Mouse (Mus musculus) heart, postnatal 10 days (tissue): ENCODE measurements at regions not wholly inside any gene's neighbourhood (a gene's known extent, or its start where the extent isn't known, plus 50 kb on each side); places are given as distances from the start of the nearest gene placed in this dataset.

Source experiments
- DNase-seq, 2 experiments: peaks; one replicate each; pipeline ENCODE4 v3.0.0; 2021
- intact Hi-C: fragments of 180-260 bp; cut with DNase I; formaldehyde crosslinking; loops from one replicate; pipeline ENCODE4 v1.15.1; 2025

- intact Hi-C loops: no loop called here
- DNase-seq: no peak
Observed at GRCm38 (mm10) chr16:9304079-9304478, 474.2 kb downstream of the 1810013L24Rik start.

- intact Hi-C loops: no loop called here
- DNase-seq: no peak
Observed at GRCm38 (mm10) chr16:9310744-9311143, 480.8 kb downstream of the 1810013L24Rik start.

DNA sequence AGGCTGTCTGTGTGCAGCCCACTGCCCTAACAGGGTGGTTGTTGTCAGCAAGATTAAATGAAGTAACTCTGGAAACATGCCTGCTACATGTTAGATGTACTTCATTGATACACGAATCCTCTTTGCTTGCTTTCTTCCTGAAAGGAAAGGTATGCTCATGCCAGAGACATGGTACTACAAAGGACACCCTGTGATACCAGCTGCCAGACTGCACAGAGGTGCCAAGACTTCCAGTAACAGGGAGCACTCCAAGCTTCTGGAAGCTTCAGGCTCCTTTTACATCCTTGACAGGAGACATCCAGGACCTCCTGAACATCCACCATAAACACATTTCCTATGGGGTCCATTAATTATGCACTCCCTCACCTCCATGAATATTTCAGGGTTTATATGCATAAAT lies 505.7 kb downstream of the 1810013L24Rik start:
- intact Hi-C loops: no loop called here
- no peak for DNase-seq

GRCm38 (mm10) chr16:9336063-9336462 lies 506.2 kb downstream of the 1810013L24Rik start:
- no peak for DNase-seq
- intact Hi-C loops: no loop called here

DNA sequence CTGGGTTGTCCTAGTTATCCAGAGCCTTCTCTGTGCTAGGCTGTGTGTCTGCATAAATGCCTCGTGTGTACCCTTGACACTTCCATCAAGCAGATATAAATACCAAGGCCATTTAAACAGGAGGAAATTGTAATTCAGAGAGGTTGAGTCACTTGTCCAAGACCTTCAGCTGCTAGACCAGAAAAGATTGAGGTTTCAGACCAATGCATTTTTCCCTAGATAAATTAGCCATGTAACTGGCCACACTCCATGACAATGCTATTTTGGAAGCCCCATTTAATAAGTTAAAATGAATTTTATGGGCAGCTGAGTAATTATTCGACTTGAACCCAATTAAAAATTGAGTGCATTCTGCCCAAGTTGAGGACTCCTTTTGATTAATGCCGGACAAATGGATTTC lies 509.6 kb downstream of the 1810013L24Rik start:
- DNase-seq: no peak
- intact Hi-C loops: no loop called here

DNA sequence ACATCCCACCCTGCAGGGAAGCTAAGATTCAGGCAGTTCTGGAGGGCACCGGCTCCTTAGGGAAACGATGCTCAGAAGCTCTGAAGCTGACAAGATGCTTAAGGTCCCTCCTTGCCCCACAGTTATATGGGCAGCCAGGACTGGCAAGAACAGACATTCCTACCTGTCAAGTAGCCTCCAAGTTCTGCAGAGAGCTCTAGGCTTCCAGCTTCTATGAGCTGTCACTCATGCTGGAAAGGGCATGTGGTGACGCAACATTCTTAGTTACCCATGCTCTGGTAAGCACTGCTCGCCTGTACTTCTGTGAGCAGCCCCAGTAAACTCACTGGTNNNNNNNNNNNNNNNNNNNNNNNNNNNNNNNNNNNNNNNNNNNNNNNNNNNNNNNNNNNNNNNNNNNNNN lies 511.3 kb downstream of the 1810013L24Rik start:
- intact Hi-C loops: no loop called here
- no peak for DNase-seq

DNA sequence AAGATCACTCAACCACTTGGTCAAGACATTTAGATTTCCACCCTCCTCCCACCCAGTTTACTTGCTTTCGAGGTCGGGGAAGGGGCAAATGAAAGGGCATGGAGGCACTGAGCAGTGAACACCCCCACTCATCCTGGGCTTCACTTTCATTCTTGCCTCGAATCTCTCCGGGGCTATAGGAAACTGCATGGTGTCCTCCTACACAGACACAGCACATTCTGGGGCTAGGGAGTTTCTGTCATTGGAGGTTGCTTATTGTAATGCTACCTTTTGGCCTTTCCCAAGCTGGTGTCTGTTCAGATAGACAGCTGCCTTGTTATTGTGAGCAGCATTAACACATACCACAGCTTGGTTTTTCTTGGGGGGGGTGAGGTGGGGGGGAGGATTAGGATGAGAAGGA lies 523.9 kb downstream of the 1810013L24Rik start:
- DNase-seq: no peak
- intact Hi-C loops: no loop called here

DNA sequence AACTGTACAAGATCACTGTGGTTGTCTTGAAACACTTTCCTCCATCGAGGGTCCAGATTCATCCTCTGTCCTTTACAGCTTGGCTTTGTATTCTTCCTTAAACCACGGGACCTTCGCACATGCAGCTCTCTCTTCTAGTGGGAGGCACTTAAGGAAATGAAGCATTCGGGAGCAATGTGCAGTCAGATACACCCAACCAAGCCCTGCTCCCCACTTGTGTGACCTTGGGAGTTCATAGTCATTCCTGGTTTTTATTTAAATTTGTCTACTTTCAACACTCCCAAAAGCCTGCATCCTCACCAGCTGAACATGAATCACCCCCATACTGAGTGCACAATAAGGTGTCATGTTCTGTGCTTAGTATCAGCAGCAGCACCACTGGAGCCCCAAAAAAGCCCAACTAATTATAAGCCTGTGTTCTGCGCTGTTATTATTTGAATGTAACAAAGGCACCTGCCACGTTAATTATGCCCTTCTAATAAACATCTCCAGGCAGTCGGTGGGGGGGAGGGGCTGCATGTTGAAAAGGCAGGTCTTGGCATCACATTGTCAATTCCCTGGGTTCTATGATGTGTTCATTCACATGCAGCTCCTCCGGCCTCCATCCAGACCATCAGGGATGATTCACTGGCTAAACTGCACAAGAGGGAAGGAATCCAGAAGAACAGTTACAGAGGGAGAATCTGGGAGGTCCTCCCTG lies 524.6 kb downstream of the 1810013L24Rik start:
- intact Hi-C loops: no loop called here
- DNase-seq: no peak

DNA sequence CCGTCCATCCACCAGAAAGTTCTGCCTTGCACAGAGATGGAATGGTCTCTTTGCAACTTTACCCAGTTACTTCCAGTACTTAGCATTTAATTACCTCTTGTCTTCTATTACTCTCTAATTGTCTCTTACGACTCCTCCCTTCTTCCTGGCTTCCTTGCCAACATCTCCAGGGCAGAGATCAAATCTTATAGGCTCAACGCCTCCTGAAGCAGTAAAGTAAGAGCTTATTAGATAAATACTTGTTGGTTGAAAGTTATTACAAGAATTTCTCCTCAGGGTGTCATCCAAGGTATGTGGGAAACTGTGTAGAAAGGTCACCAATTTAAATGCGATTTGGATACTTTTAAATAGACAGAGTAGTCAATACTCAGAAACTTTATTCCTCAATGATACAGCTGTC lies 528.8 kb downstream of the 1810013L24Rik start:
- DNase-seq: no peak
- intact Hi-C loops: no loop called here

DNA sequence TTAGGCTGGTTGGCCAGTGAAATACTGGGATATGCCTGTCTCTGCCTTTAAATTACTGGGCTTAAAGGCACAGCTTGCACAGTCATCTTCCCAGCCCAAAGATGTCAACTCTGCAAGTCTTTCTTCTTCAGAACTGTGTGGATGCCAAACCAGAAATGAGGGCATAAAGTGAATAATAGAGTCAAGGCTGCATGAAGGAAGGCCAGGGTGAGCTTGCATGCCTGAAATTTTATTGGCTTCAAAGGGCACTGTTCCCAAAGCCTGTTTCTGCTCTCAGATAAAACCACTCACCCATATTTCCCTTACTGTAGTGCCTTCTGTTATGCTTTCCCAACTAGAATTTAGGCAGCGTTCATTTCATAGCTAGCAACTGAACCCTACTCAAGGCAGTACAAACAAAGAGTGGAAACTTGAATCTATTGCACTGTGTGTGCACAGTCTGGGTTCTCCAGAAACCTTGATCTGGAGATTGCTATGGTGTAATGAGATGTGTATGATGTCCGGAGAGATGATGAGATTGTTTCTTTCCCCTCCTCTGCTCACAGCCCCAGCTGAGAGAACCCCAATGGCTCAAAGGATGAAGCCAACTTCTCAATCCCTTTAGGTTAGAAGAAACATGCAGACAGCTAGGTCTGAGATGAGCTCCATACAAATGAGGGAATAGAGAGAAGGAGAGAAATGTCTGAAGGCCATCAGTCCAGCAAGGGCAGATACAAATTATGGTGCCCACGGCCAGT lies 529.7 kb downstream of the 1810013L24Rik start:
- intact Hi-C loops: no loop called here
- no peak for DNase-seq

GRCm38 (mm10) chr16:9360741-9361255 lies 530.9 kb downstream of the 1810013L24Rik start:
- intact Hi-C loops: no loop called here
- DNase-seq: no peak

DNA sequence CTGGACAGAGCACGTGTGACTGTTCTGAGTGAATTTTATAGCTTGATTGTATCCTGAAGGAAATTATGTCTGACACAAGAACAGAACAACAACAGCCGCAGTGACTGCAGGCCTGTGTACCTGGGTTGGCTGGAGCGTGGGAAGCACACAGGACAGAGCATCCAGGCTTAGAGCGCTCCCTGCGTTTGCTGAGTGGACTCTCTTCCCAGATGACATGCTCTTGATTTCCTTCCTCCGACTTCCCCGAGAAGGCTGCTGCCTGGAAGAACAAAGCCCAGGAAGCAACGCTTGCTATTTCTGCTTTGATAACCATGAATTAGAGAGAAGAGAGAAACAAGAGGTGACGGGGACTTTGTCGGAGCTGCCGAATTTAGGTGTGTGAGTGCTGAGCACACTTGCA lies 532.2 kb downstream of the 1810013L24Rik start:
- peak; percentile 3 to 4 for DNase-seq
- intact Hi-C loops: no loop called here

GRCm38 (mm10) chr16:9364105-9364504 lies 534.2 kb downstream of the 1810013L24Rik start:
- intact Hi-C loops: no loop called here
- DNase-seq: no peak

GRCm38 (mm10) chr16:9390986-9391385 lies 561.1 kb downstream of the 1810013L24Rik start:
- intact Hi-C loops: no loop called here
- DNase-seq: no peak

- intact Hi-C loops: no loop called here
- DNase-seq: peak; percentile 27 to 28
Observed at GRCm38 (mm10) chr16:9404736-9405135, 574.8 kb downstream of the 1810013L24Rik start.

DNA sequence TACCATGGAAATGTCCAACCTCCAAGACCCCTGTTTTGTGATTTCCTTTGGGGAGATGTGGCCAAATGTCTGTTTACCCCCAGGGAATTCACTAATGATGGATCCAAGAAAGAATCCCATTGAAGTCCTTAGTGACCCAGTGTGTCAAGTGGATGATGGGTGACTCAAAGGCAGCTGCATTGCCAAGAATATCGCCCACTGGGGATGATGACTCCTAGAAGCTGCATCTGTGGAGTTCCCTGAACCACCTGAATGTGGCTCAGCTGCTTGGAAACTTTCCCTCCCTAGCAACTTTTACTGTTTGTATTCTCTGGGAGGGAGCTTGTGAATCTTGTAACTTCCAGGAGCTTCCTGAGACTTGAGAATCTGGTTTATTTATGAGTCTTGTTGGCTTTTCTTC lies 578.3 kb downstream of the 1810013L24Rik start:
- DNase-seq: no peak
- intact Hi-C loops: no loop called here

GRCm38 (mm10) chr16:9430509-9430908 lies 564.9 kb downstream of the Grin2a start:
- no peak for DNase-seq
- intact Hi-C loops: no loop called here

- DNase-seq: no peak
- intact Hi-C loops: no loop called here
Observed at GRCm38 (mm10) chr16:9439300-9439856, 556.0 kb downstream of the Grin2a start.

DNA sequence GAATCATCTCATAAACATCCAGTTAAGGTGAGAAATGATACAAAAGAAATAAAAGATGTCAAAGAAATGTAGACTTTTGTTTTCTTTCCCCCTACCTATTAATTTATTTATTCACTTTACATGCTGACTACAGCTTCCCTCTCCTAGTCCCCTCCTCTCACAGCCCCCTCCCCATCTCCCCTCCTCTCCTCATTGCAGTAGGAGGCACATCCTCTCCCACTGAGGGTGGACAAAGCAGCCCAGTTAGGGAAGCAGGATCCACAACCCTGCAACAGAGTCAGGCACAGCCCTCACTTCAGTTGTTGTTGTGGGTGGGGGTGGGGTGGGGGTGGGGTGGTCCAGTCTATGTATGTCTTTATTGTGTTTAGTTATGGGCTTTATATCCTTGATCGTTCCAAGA lies 555.5 kb downstream of the Grin2a start:
- DNase-seq: no peak
- intact Hi-C loops: no loop called here

DNA sequence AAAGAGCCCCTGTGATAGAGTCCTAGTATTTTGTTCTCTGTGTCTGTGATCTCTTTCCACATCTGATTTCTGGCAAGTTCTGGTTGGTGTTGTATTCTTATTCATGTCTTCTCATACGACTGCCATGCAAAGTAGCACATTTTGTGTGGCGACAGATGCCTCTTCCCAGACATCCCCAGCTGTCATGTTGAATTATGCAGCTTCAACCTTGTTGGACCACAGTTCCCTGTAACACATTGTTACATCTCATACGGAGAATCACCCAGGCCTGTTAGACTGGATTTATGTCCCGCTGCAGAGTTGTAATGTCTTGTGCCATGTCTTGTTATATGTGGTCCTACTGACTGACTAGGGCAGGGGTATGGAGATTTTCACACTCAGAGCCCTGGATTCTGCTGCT lies 543.3 kb downstream of the Grin2a start:
- intact Hi-C loops: no loop called here
- DNase-seq: no peak

DNA sequence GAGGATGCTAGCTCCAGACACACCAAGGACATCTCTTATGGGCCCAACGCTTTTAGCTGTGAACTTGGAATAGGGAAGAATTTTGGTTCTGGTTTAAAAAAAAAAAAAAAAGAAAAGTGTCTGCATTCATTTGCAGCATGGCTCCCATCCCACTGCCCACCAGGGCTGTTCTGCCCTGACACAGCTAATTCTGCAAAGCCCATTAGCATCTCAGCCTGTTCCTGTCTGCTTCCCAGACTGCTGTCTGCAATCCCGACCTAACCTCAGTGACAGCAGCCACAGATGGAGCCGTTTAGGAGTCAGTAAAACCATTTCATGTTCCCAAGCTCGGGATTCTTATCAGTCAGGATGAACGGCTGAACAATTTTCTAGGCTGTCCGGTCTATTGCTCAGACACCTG lies 537.8 kb downstream of the Grin2a start:
- intact Hi-C loops: no loop called here
- no peak for DNase-seq

GRCm38 (mm10) chr16:9462497-9462896 lies 532.9 kb downstream of the Grin2a start:
- DNase-seq: no peak
- intact Hi-C loops: no loop called here
